Mouse (Mus musculus) forebrain, embryonic 16.5 days (tissue): ENCODE data around the gene Armt1. TPM values are rescaled to one million over a fixed set of nuclear protein-coding genes. Genes with fewer than 3 reads are reported as not detected.

Experiments
- ATAC-seq: fragments of 200-750 bp; cut with Nextera tagmentation; 2 replicates; pipeline ENCODE4 v1.8.0; 2017; ENCODE audit warnings: mild to moderate bottlenecking, moderate library complexity
- H3K27ac ChIP-seq: fragments of 300-500 bp; sonication (generic); 2 replicates; pipeline ENCODE4 v1.5.1; 2014; ENCODE audit warnings: low read length, control low read depth
- H3K27me3 ChIP-seq: fragments of 300-500 bp; sonication (generic); replicated peaks from 2 replicates; pipeline ENCODE4 v1.6.1; 2014; ENCODE audit warnings: low read length; ENCODE audit not compliant: control insufficient read depth, insufficient read depth
- H3K36me3 ChIP-seq: fragments of 300-500 bp; sonication (generic); 2 replicates; pipeline ENCODE4 v1.6.1; 2014; ENCODE audit not compliant: control insufficient read depth, insufficient read depth
- H3K4me1 ChIP-seq: fragments of 300-500 bp; sonication (generic); replicated peaks from 2 replicates; pipeline ENCODE4 v1.6.1; 2014; ENCODE audit warnings: low read length; ENCODE audit not compliant: control insufficient read depth, insufficient read depth
- H3K4me2 ChIP-seq: fragments of 300-500 bp; sonication (generic); 2 replicates; pipeline ENCODE4 v1.6.1; 2014; ENCODE audit warnings: mild to moderate bottlenecking, low read length, control low read depth
- H3K4me3 ChIP-seq: fragments of 300-500 bp; sonication (generic); replicated peaks from 2 replicates; pipeline ENCODE4 v1.5.1; 2014; ENCODE audit warnings: mild to moderate bottlenecking, low read length, control low read depth
- H3K9ac ChIP-seq: fragments of 300-500 bp; sonication (generic); replicated peaks from 2 replicates; pipeline ENCODE4 v1.6.1; 2014; ENCODE audit warnings: low read depth, low read length, control low read depth
- H3K9me3 ChIP-seq: fragments of 300-500 bp; sonication (generic); 2 replicates; pipeline ENCODE4 v1.6.1; 2016; ENCODE audit warnings: low read length; ENCODE audit not compliant: control insufficient read depth
- WGBS: fragments of 180-500 bp; shearing (Covaris S2); extraction: QIAGEN DNeasy Blood & Tissue Kit; methylation state at CpG from one replicate; pipeline ENCODE4 v1.1.7; 2014; 5-methylcytosine and 5-hydroxymethylcytosine counted together
- polyA plus RNA-seq: library from polyadenylated mRNA; unstranded; fragments of >200 nt; fragmentation: Nextera tagmentation; extraction: Ambion mirVana; gene quantifications from 2 replicates; pipeline ENCODE4 v1.2.1, GENCODE M21; 2015

The Armt1 gene
- polyA plus RNA-seq, 1 experiment from 2014 or later, result 12.8 TPM

DNA sequence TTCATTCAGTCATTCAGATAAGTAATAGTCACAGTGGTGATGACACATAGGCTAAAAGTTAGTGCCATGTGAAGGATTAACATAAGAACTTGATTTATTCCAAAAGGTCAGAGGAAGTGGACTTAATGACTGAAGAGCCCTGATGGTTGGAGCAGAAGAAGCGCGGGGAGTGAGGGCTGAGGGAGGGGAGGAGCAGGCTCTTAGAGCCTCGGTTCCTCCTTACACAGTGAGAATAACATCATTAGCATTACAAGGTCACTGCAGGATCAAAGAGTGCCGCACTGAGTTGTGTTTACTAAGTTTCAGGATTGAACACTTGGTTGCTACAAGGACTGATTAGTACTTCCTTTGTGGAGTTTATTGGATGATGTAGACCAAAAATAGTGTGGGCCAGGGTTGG lies 60.6 kb downstream of the Armt1 start:
- Histone ChIP-seq H3K9me3 (no peaks in the 10 kb centered on the region), H3K9ac (no peak overlapping the region), H3K4me3 (no peak overlapping the region), H3K4me1 (no peaks in the 10 kb centered on the region), H3K36me3 (no peaks in the 10 kb centered on the region), H3K4me2 (no peak overlapping the region), H3K27me3 (no peaks in the 10 kb centered on the region), H3K27ac (no peak overlapping the region)
- ATAC-seq, result no peak
- WGBS, result 13% methylated on average over 4 of the region's 4 CpGs

DNA sequence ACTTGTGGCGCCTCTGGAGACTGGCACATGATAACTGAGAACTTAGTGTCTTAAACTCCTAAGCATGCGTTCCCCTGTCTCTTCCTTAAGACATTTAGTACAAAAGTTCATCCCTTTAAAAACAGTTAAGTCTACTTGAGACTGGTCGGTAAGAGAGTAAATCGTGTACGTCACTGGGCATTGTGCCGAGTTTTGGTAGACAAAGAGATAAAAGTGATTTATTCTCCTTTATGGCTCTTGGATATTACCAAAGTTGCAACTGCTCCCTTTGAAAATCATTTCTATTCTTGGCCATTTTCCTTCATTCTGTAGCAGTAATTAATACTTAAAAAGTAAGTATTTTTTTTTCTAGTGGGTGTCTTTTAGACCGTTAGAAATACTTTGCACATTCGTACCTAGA lies 71.0 kb downstream of the Armt1 start:
- Histone ChIP-seq H3K27me3 (no peaks in the 10 kb centered on the region), H3K4me3 (no peak overlapping the region), H3K9me3 (no peaks in the 10 kb centered on the region), H3K27ac (no peak overlapping the region), H3K9ac (no peak overlapping the region), H3K4me2 (no peak overlapping the region), H3K4me1 (no peaks in the 10 kb centered on the region), H3K36me3 (no peaks in the 10 kb centered on the region)
- 88% methylated on average over 8 of the region's 8 CpGs for WGBS
- ATAC-seq, result no peak

Other genes starting within 250 kb of the Armt1 start
- 25.7 and 28.1 TPM in 2 replicates for gene Akap12, start 166.1 kb upstream of the Armt1 start, polyA plus RNA-seq
- gene Zbtb2, start 44.4 kb upstream of the Armt1 start, polyA plus RNA-seq, result 17.9 and 19.3 TPM in 2 replicates
- 53.6 and 57.5 TPM in 2 replicates for gene Rmnd1, start 79 bp upstream of the Armt1 start, polyA plus RNA-seq
- gene Ccdc170, start 50.0 kb downstream of the Armt1 start, polyA plus RNA-seq, result 0.14 and 0.27 TPM in 2 replicates
- 0.22 and 0.24 TPM in 2 replicates for gene Esr1, start 179.1 kb downstream of the Armt1 start, polyA plus RNA-seq